Mouse (Mus musculus) bone marrow macrophage, adult 2 months (primary cell): ENCODE measurements around the gene Noct.
A peak's percentile ranks its signal among the peaks of the same experiment; 100 is the strongest.

ENCODE experiments used
- CTCF ChIP-seq: IDR thresholded peaks from 2 replicates; pipeline ENCODE4 v1.5.1; 2012; ENCODE audit warnings: low read depth, mild to moderate bottlenecking, low read length, moderate library complexity
- POLR2A ChIP-seq: IDR thresholded peaks from 2 replicates; pipeline ENCODE4 v1.6.1; 2012; ENCODE audit warnings: mild to moderate bottlenecking, low read depth, low read length, borderline replicate concordance

DNA sequence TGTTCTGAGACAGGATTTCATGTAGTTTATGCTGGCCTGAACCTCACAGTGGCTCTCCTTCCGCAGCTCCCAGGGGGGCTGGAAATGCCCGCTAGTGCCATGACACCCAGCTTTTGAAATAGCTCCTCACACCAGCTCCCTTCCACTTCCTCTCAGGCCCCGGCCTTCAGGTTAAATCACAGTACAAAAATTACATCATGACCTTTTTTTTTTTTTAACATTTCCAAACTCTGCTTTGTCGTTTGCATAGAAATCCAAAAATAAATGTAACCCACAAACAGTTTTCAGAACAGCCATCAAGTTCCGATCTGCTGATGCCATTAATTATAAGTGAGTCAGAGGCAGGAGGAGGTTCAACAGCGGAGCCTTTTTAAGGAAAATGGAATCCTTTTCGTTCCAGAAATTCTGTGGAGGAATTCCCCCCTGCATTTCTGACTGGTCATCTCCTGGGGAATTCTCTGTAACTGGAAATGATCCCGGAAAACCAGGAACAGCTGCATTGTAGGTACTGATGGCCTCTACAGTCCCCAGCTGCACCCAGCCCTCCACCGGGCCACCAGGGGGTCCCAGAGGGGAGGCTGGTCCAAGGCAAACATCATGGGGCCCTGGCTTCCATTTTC lies 27.0 kb upstream of the Noct start:
- TF ChIP-seq CTCF (0 out of 2 replicates have a peak, but pooled peaks have one; percentile 12), POLR2A (no peak)
